Mouse (Mus musculus) thymus, postnatal 0 days (tissue): ENCODE data around the gene Prc1. TPM values are rescaled to one million over a fixed set of nuclear protein-coding genes. Genes with fewer than 3 reads are reported as not detected.

ENCODE experiments used
- polyA plus RNA-seq: library from polyadenylated mRNA; unstranded; fragments of >200 nt; fragmentation: Nextera tagmentation; extraction: Ambion mirVana; gene quantifications from 2 replicates; pipeline ENCODE4 v1.2.1, GENCODE M21; 2015

Gene Prc1
- polyA plus RNA-seq, 1 experiment from 2014 or later: 113 TPM

Other genes starting within 250 kb of the Prc1 start
- gene Idh2, start 179.1 kb upstream of the Prc1 start, polyA plus RNA-seq: 322 and 332 TPM in 2 replicates
- gene Sema4b, start 107.6 kb upstream of the Prc1 start, polyA plus RNA-seq: 16.8 and 20.9 TPM in 2 replicates
- gene Cib1, start 61.6 kb upstream of the Prc1 start, polyA plus RNA-seq: 186 and 189 TPM in 2 replicates
- 2.7 and 3.4 TPM in 2 replicates for gene Gdpgp1, start 61.6 kb upstream of the Prc1 start, polyA plus RNA-seq
- gene Ttll13, start 48.1 kb upstream of the Prc1 start, polyA plus RNA-seq: 0.44 and 0.70 TPM in 2 replicates
- gene Ngrn, start 33.2 kb upstream of the Prc1 start, polyA plus RNA-seq: 65.6 and 65.8 TPM in 2 replicates
- gene Vps33b, start 24.8 kb upstream of the Prc1 start, polyA plus RNA-seq: 5.6 and 6.8 TPM in 2 replicates
- gene Rccd1, start 30.0 kb downstream of the Prc1 start, polyA plus RNA-seq: 5.0 and 10.5 TPM in 2 replicates
- gene Unc45a, start 46.6 kb downstream of the Prc1 start, polyA plus RNA-seq: 31.0 and 32.3 TPM in 2 replicates
- 8.4 and 12.7 TPM in 2 replicates for gene Hddc3, start 48.7 kb downstream of the Prc1 start, polyA plus RNA-seq
- gene Man2a2, start 76.9 kb downstream of the Prc1 start, polyA plus RNA-seq: 7.1 and 10.3 TPM in 2 replicates
- 7.3 and 7.8 TPM in 2 replicates for gene Fes, start 93.5 kb downstream of the Prc1 start, polyA plus RNA-seq
- 6.8 and 9.1 TPM in 2 replicates for gene Furin, start 111.0 kb downstream of the Prc1 start, polyA plus RNA-seq
- 14.6 and 19.5 TPM in 2 replicates for gene Blm, start 240.7 kb downstream of the Prc1 start, polyA plus RNA-seq